Mouse (Mus musculus): ENCODE data around the gene Fmnl1. TPM values are rescaled to one million over a fixed set of nuclear protein-coding genes. Genes with fewer than 3 reads are reported as not detected.

Fmnl1 gene
- polyA plus RNA-seq (2015; fragmentation: Nextera tagmentation; extraction: Ambion mirVana) = 4.1 and 5.9 TPM in 2 replicates

GRCm38 (mm10) chr11:103170494-103171285 lies at the start of gene Fmnl1:
Fmnl1 (plus strand) TSS chr11:103171107.
- H3K27ac ChIP-seq (ENCODE audit: low read depth) = peak within 1 kb of the TSS; percentile 59
- ATAC-seq (peak; percentile 30; the same call in 1 of the 2 replicates), DNase-seq (peak; percentile 64)
- peaks cover 21% of the 10 kb centered on the region for H3K4me1 ChIP-seq (ENCODE audit: insufficient read depth)
- 0 out of 2 replicates have a peak, but pooled peaks cover 2% of the 10 kb centered on the region for H3K9me3 ChIP-seq (ENCODE audit: low read length)
- no peaks in the 10 kb centered on the region for H3K36me3 ChIP-seq (replicated peaks; ENCODE audit: insufficient read depth, low read length)
- TF ChIP-seq EP300 (IDR thresholded peaks at IDR 0.05; ENCODE audit: low read depth) = no peak
- WGBS (ENCODE audit: insufficient replicate concordance) = 2% methylated on average over 41 of the region's 84 CpGs
- H3K27me3 ChIP-seq (ENCODE audit: insufficient read depth, low read length) = peaks cover 28% of the 10 kb centered on the region
- H3K4me3 ChIP-seq (ENCODE audit: low read depth, low read length) = peak within 1 kb of the TSS; percentile 63
- H3K4me2 ChIP-seq (ENCODE audit: low read depth, low read length) = peak within 1 kb of the TSS; percentile 74
- H3K9ac ChIP-seq (replicated peaks) = peak within 1 kb of the TSS; percentile 78

- Histone ChIP-seq H3K4me1 (ENCODE audit: insufficient read depth) (peaks cover 38% of the 10 kb centered on the region), H3K27me3 (ENCODE audit: insufficient read depth, low read length) (no peaks in the 10 kb centered on the region), H3K27ac (ENCODE audit: low read depth) (peak within 1 kb of the TSS; percentile 98), H3K36me3 (replicated peaks; ENCODE audit: insufficient read depth, low read length) (peaks cover 2% of the 10 kb centered on the region; the same call in 1 of the 2 replicates), H3K4me3 (ENCODE audit: low read depth, low read length) (peak within 1 kb of the TSS; percentile 99), H3K4me2 (ENCODE audit: low read depth, low read length) (peak within 1 kb of the TSS; percentile 74), H3K9ac (replicated peaks) (peak within 1 kb of the TSS; percentile 100), H3K9me3 (ENCODE audit: low read length) (no peaks in the 10 kb centered on the region)
- 0% methylated on average over 39 of the region's 39 CpGs for WGBS (ENCODE audit: insufficient replicate concordance)
- TF ChIP-seq EP300 (IDR thresholded peaks at IDR 0.05; ENCODE audit: low read depth) (no peak), CTCF (IDR thresholded peaks at IDR 0.05; ENCODE audit: low read depth) (no peak)
- peak; percentile 71 for DNase-seq
- ATAC-seq = peak; percentile 20
These were observed 39.0 kb upstream of the Fmnl1 start, which contains the start of gene Hexim2 for GRCm38 (mm10) chr11:103131701-103132575. Hexim2 (plus strand) TSS chr11:103132429.

GRCm38 (mm10) chr11:103132576-103133455 lies 38.1 kb upstream of the Fmnl1 start:
- no peak for TF ChIP-seq CTCF (IDR thresholded peaks at IDR 0.05; ENCODE audit: low read depth)
- TF ChIP-seq EP300 (IDR thresholded peaks at IDR 0.05; ENCODE audit: low read depth) = peak; percentile 73
- DNase-seq (peak; percentile 100), ATAC-seq (peak; percentile 92)
- Histone ChIP-seq H3K9me3 (ENCODE audit: low read length) (no peaks in the 10 kb centered on the region), H3K27me3 (ENCODE audit: insufficient read depth, low read length) (no peaks in the 10 kb centered on the region), H3K4me3 (ENCODE audit: low read depth, low read length) (peak overlapping the region; percentile 99), H3K36me3 (replicated peaks; ENCODE audit: insufficient read depth, low read length) (no peaks in the 10 kb centered on the region), H3K9ac (replicated peaks) (peak overlapping the region; percentile 100), H3K4me1 (ENCODE audit: insufficient read depth) (peaks cover 38% of the 10 kb centered on the region), H3K27ac (ENCODE audit: low read depth) (peak overlapping the region; percentile 98), H3K4me2 (ENCODE audit: low read depth, low read length) (peak overlapping the region; percentile 74)
- 2% methylated on average over 58 of the region's 58 CpGs for WGBS (ENCODE audit: insufficient replicate concordance)

- no peak for TF ChIP-seq EP300 (IDR thresholded peaks at IDR 0.05; ENCODE audit: low read depth)
- TF ChIP-seq CTCF (IDR thresholded peaks at IDR 0.05; ENCODE audit: low read depth) = no peak
- Histone ChIP-seq H3K27ac (ENCODE audit: low read depth) (peak overlapping the region; percentile 98), H3K36me3 (replicated peaks; ENCODE audit: insufficient read depth, low read length) (no peaks in the 10 kb centered on the region), H3K9me3 (ENCODE audit: low read length) (no peaks in the 10 kb centered on the region), H3K27me3 (ENCODE audit: insufficient read depth, low read length) (no peaks in the 10 kb centered on the region), H3K9ac (replicated peaks) (peak overlapping the region; percentile 65), H3K4me2 (ENCODE audit: low read depth, low read length) (peak overlapping the region; percentile 73), H3K4me3 (ENCODE audit: low read depth, low read length) (peak overlapping the region; percentile 41), H3K4me1 (ENCODE audit: insufficient read depth) (peaks cover 38% of the 10 kb centered on the region)
- no peak for DNase-seq
- no peak for ATAC-seq
- 56% methylated on average over 6 of the region's 6 CpGs for WGBS (ENCODE audit: insufficient replicate concordance)
These were observed 37.3 kb upstream of the Fmnl1 start for GRCm38 (mm10) chr11:103133456-103134185.

GRCm38 (mm10) chr11:103134221-103134620 lies 36.7 kb upstream of the Fmnl1 start:
- no peaks in the 10 kb centered on the region for H3K27me3 ChIP-seq (ENCODE audit: insufficient read depth, low read length)
- TF ChIP-seq EP300 (IDR thresholded peaks at IDR 0.05; ENCODE audit: low read depth) = no peak
- no peak for TF ChIP-seq CTCF (IDR thresholded peaks at IDR 0.05; ENCODE audit: low read depth)
- no peak for ATAC-seq
- WGBS (ENCODE audit: insufficient replicate concordance) = 72% methylated on average over 3 of the region's 3 CpGs
- no peaks in the 10 kb centered on the region for H3K36me3 ChIP-seq (replicated peaks; ENCODE audit: insufficient read depth, low read length)
- peaks cover 38% of the 10 kb centered on the region for H3K4me1 ChIP-seq (ENCODE audit: insufficient read depth)
- H3K4me2 ChIP-seq (ENCODE audit: low read depth, low read length) = peak overlapping the region; percentile 73
- no peaks in the 10 kb centered on the region for H3K9me3 ChIP-seq (ENCODE audit: low read length)
- peak overlapping the region; percentile 98; the same call in 1 of the 2 replicates for H3K27ac ChIP-seq (ENCODE audit: low read depth)
- H3K9ac ChIP-seq (replicated peaks) = no peak overlapping the region
- DNase-seq = no peak
- no peak overlapping the region for H3K4me3 ChIP-seq (ENCODE audit: low read depth, low read length)

Data from liver, postnatal 0 days (tissue).